Mouse (Mus musculus): ENCODE measurements around the gene Acta2. TPM values are rescaled to one million over a fixed set of nuclear protein-coding genes. Genes with fewer than 3 reads are reported as not detected.

Gene Acta2
- polyA plus RNA-seq (2012; rRNA removed) = 88.2 and 172 TPM in 2 replicates

DNA sequence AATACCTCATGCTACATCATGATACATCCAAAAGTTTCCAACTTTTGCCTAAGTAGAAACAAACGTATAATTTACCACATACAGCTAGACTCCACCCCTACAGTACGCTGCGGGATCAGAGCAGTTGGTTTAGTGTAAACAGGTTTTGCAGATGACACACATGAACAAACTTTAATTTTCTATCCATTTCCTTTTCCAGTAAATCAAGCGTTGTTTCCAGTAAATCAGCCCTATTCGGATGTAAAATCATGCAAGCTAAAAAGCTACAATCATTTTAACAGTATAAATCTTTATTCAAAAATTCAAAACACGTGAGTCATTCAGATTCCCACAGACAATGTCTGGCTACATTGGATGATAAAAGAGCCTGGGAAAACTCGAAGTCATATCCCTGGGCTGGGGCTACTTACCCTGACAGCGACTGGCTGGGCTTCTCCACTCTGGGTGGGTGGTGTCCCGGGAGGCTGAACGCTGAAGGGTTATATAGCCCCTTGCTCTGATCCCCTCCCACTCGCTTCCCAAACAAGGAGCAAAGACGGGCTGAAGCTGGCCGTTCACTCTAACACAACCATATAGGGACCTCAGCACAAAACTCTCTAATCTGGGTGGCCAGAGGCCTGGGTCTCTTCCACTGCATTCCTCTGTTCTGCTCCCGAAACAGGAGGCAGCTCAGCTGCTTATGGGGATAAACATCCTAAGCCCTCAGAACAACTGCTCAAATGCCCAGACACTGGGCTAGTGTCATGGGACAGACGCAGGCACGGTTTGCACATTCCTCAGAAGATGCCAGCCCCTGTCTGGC lies at the start of gene Acta2:
TSS of gene Acta2 (minus strand) at position 711 of the 802 bp plus-strand sequence.
- Histone ChIP-seq H3K27me3 (replicated peaks; ENCODE audit: control insufficient read depth, insufficient read depth, low read length) (no peaks in the 10 kb centered on the region), H3K4me3 (ENCODE audit: insufficient read depth, low read depth, low read length) (no peak within 1 kb of the TSS), H3K36me3 (ENCODE audit: control insufficient read depth, insufficient read depth, low read length) (no peaks in the 10 kb centered on the region), H3K4me1 (ENCODE audit: control insufficient read depth, insufficient read depth, low read length) (no peaks in the 10 kb centered on the region), H3K27ac (ENCODE audit: insufficient read depth, low read depth, low read length) (peak within 1 kb of the TSS; percentile 26)
- TF ChIP-seq POLR2A (IDR thresholded peaks at IDR 0.05; ENCODE audit: low read depth, low read length) = no peak
- TF ChIP-seq CTCF (conservative IDR thresholded peaks at IDR 0.05; ENCODE audit: insufficient read depth, insufficient read length, low read depth, low read length) = no peak
- peak; percentile 11 for DNase-seq
- WGBS = 31% methylated on average over 16 of the region's 16 CpGs

DNA sequence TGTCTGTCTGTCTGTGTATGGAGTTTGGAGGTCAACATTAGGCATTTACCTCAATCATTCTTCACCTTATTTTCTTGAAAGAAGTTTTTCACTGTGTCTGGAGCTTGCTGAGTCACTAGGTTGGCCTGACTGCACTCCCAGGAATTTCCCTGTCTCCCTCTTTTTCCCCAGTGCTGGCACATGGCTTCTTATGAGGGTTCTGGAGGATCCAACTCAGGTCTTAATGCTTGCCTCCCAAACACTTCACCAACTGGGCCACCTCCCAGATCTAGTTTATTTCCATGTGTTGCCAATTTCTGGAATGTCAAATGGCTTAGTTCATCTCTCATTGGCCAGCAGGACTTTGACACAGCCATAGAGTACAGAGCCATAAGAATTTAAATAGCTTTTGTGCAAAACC lies 49.5 kb upstream of the Acta2 start:
- Histone ChIP-seq H3K27me3 (replicated peaks; ENCODE audit: control insufficient read depth, insufficient read depth, low read length) (no peaks in the 10 kb centered on the region), H3K36me3 (ENCODE audit: control insufficient read depth, insufficient read depth, low read length) (0 out of 2 replicates have a peak, but pooled peaks cover 2% of the 10 kb centered on the region), H3K4me1 (ENCODE audit: control insufficient read depth, insufficient read depth, low read length) (no peaks in the 10 kb centered on the region), H3K4me3 (ENCODE audit: insufficient read depth, low read depth, low read length) (no peak overlapping the region), H3K27ac (ENCODE audit: insufficient read depth, low read depth, low read length) (no peak overlapping the region)
- no peak for DNase-seq
- TF ChIP-seq POLR2A (IDR thresholded peaks at IDR 0.05; ENCODE audit: low read depth, low read length) = no peak

DNA sequence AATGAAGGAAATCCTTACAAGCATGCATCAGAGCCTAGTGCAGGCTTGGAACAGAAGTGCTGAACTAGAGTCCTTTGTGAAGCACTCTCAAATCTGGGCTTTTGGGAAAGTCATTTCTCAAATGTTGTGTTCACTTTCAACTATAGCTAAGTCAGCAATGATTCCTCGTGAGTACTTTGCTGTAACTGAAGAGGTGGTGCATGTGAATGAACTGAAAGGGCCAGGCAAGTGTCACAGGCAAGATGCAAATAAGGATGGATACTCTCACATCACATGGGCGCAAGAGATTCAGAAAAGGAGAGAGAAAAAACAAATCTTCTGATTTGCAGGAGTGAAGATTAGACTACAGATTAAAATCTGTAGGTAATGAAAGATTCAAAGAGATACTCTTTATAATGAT lies 45.0 kb upstream of the Acta2 start:
- Histone ChIP-seq H3K27ac (ENCODE audit: insufficient read depth, low read depth, low read length) (no peak overlapping the region), H3K4me1 (ENCODE audit: control insufficient read depth, insufficient read depth, low read length) (no peaks in the 10 kb centered on the region), H3K36me3 (ENCODE audit: control insufficient read depth, insufficient read depth, low read length) (no peaks in the 10 kb centered on the region), H3K4me3 (ENCODE audit: insufficient read depth, low read depth, low read length) (no peak overlapping the region), H3K27me3 (replicated peaks; ENCODE audit: control insufficient read depth, insufficient read depth, low read length) (no peaks in the 10 kb centered on the region)
- no peak for DNase-seq
- WGBS = 91% methylated on average over 2 of the region's 2 CpGs
- no peak for TF ChIP-seq POLR2A (IDR thresholded peaks at IDR 0.05; ENCODE audit: low read depth, low read length)
- no peak for TF ChIP-seq CTCF (conservative IDR thresholded peaks at IDR 0.05; ENCODE audit: insufficient read depth, insufficient read length, low read depth, low read length)

- TF ChIP-seq POLR2A (IDR thresholded peaks at IDR 0.05; ENCODE audit: low read depth, low read length) = no peak
- TF ChIP-seq CTCF (conservative IDR thresholded peaks at IDR 0.05; ENCODE audit: insufficient read depth, insufficient read length, low read depth, low read length) = no peak
- 58% methylated on average over 4 of the region's 4 CpGs for WGBS
- H3K4me3 ChIP-seq (ENCODE audit: insufficient read depth, low read depth, low read length) = no peak overlapping the region
Measured at GRCm38 (mm10) chr19:34299229-34299628, 43.8 kb upstream of the Acta2 start.

DNA sequence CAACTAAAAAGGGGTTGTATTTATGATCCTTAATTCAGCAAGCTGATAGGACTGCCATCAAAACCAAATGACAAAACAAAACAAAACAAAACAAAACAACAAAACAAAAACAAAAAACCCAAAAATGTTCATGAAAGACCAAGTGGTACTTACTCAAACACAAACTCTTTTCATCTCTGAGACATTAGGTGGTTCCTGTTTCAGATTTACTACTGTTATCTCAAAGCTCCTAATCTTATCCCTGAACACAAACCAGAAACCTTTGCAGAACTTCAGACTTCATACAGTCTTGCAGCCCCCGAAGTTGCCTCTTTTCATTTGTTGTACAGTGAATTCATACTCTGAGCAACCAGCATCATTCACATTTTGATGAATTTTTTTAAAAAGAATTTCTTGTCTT lies 43.1 kb upstream of the Acta2 start:
- Histone ChIP-seq H3K36me3 (ENCODE audit: control insufficient read depth, insufficient read depth, low read length) (no peaks in the 10 kb centered on the region), H3K4me3 (ENCODE audit: insufficient read depth, low read depth, low read length) (no peak overlapping the region), H3K4me1 (ENCODE audit: control insufficient read depth, insufficient read depth, low read length) (no peaks in the 10 kb centered on the region), H3K27ac (ENCODE audit: insufficient read depth, low read depth, low read length) (no peak overlapping the region), H3K27me3 (replicated peaks; ENCODE audit: control insufficient read depth, insufficient read depth, low read length) (no peaks in the 10 kb centered on the region)
- no peak for TF ChIP-seq POLR2A (IDR thresholded peaks at IDR 0.05; ENCODE audit: low read depth, low read length)
- TF ChIP-seq CTCF (conservative IDR thresholded peaks at IDR 0.05; ENCODE audit: insufficient read depth, insufficient read length, low read depth, low read length) = no peak
- DNase-seq = no peak
- WGBS = 66% methylated on average over 1 of the region's 1 CpGs

More at GRCm38 (mm10) chr19:34299229-34299628, 43.8 kb upstream of the Acta2 start:
- H3K27ac ChIP-seq (ENCODE audit: insufficient read depth, low read depth, low read length) = no peak overlapping the region
- no peaks in the 10 kb centered on the region for H3K36me3 ChIP-seq (ENCODE audit: control insufficient read depth, insufficient read depth, low read length)
- H3K27me3 ChIP-seq (replicated peaks; ENCODE audit: control insufficient read depth, insufficient read depth, low read length) = no peaks in the 10 kb centered on the region
- no peaks in the 10 kb centered on the region for H3K4me1 ChIP-seq (ENCODE audit: control insufficient read depth, insufficient read depth, low read length)
- no peak for DNase-seq

DNA sequence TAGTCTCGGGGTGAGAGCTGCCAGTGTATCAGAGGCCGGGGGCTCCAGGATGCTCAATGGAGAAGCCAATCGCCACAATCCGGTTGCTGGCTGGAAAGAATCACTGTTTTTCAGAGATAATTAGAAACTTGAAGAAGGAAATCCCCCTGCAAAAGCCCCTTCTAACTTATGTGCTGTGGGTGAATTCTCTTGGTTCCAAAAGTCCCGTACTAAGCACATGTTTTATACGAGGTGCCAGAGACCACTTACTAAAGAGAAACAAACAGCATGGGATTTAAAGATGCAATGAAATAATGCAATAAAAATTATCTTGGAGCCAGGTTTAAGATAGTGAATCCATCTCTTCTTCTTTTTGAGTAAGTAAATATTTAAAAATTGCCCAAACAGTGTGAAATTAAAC lies 40.1 kb upstream of the Acta2 start:
- WGBS = 81% methylated on average over 6 of the region's 6 CpGs
- Histone ChIP-seq H3K36me3 (ENCODE audit: control insufficient read depth, insufficient read depth, low read length) (no peaks in the 10 kb centered on the region), H3K4me3 (ENCODE audit: insufficient read depth, low read depth, low read length) (no peak overlapping the region), H3K27me3 (replicated peaks; ENCODE audit: control insufficient read depth, insufficient read depth, low read length) (no peaks in the 10 kb centered on the region), H3K4me1 (ENCODE audit: control insufficient read depth, insufficient read depth, low read length) (peaks cover 3% of the 10 kb centered on the region; the same call in 1 of the 2 replicates), H3K27ac (ENCODE audit: insufficient read depth, low read depth, low read length) (no peak overlapping the region)
- no peak for DNase-seq
- TF ChIP-seq POLR2A (IDR thresholded peaks at IDR 0.05; ENCODE audit: low read depth, low read length) = no peak
- TF ChIP-seq CTCF (conservative IDR thresholded peaks at IDR 0.05; ENCODE audit: insufficient read depth, insufficient read length, low read depth, low read length) = no peak

GRCm38 (mm10) chr19:34293376-34293947 lies 38.1 kb upstream of the Acta2 start:
- H3K4me3 ChIP-seq (ENCODE audit: insufficient read depth, low read depth, low read length) = no peak overlapping the region
- 93% methylated on average over 3 of the region's 3 CpGs for WGBS
- no peak for DNase-seq
- no peaks in the 10 kb centered on the region for H3K36me3 ChIP-seq (ENCODE audit: control insufficient read depth, insufficient read depth, low read length)
- H3K27me3 ChIP-seq (replicated peaks; ENCODE audit: control insufficient read depth, insufficient read depth, low read length) = no peaks in the 10 kb centered on the region; the same call in 1 of the 2 replicates
- TF ChIP-seq POLR2A (IDR thresholded peaks at IDR 0.05; ENCODE audit: low read depth, low read length) (no peak), CTCF (conservative IDR thresholded peaks at IDR 0.05; ENCODE audit: insufficient read depth, insufficient read length, low read depth, low read length) (no peak)
- no peak overlapping the region for H3K27ac ChIP-seq (ENCODE audit: insufficient read depth, low read depth, low read length)
- H3K4me1 ChIP-seq (ENCODE audit: control insufficient read depth, insufficient read depth, low read length) = peaks cover 9% of the 10 kb centered on the region; the same call in 1 of the 2 replicates

All from kidney, adult 2 months (tissue).